9 mouse cellular contexts compared by ENCODE assay signal in genomic region chr11:33938561-33939274, GRCm38 (mm10). TPM values are rescaled to one million over a fixed set of nuclear protein-coding genes. Genes with fewer than 3 reads are reported as not detected.
DNase-seq lines count a peak whose midpoint lies in the region; ATAC-seq and TF ChIP-seq lines count a peak whose summit lies in the region.
"Had no signal": no experiment of that assay in that cellular context is flagged by ENCODE, and none has a peak within 500 bp of the region (broad histone marks: within the 10 kb centered on the region; RNA-seq: fewer than 3 reads in every experiment).

No protein-coding gene starts in this region.

- H3K4me1 ChIP-seq in liver, embryonic 11.5 days (replicated peaks; ENCODE audit: control insufficient read depth, insufficient read depth, low read length): peaks cover 5% of the 10 kb centered on the region; the same call in 1 of the 2 replicates
- H3K4me1 ChIP-seq in liver, embryonic 12.5 days: peaks cover 17% of the 10 kb centered on the region
- no peaks in the 10 kb centered on the region; the same call in 1 of the 2 replicates for H3K4me1 ChIP-seq in bone marrow, adult 2 months (ENCODE audit: control insufficient read depth, insufficient read depth, low read length)

- no peak for TF ChIP-seq CTCF in bone marrow, adult 2 months (IDR thresholded peaks at IDR 0.05; ENCODE audit: control insufficient read depth, insufficient read depth, low read length)

- no peak overlapping the region for H3K27ac ChIP-seq in liver, embryonic 11.5 days (ENCODE audit: low read depth, low read length)
- no peak overlapping the region for H3K27ac ChIP-seq in liver, embryonic 12.5 days
- peak overlapping the region; percentile 44; the same call in 1 of the 2 replicates for H3K27ac ChIP-seq in bone marrow, adult 2 months (ENCODE audit: control insufficient read depth, insufficient read depth, low read depth, low read length, poor library complexity)

- no peaks in the 10 kb centered on the region for H3K27me3 ChIP-seq in liver, embryonic 11.5 days (replicated peaks; ENCODE audit: control insufficient read depth, insufficient read depth, low read length)
- no peaks in the 10 kb centered on the region for H3K27me3 ChIP-seq in liver, embryonic 12.5 days (replicated peaks)

- 30% methylated on average over 7 of the region's 7 CpGs for WGBS in liver, embryonic 11.5 days
- 26% methylated on average over 7 of the region's 7 CpGs for WGBS in liver, embryonic 12.5 days (ENCODE audit: insufficient replicate concordance)
- WGBS in bone marrow, adult 2 months: 15% methylated on average over 7 of the region's 7 CpGs

- H3K36me3 ChIP-seq in liver, embryonic 11.5 days (ENCODE audit: control insufficient read depth, insufficient read depth, low read length): no peaks in the 10 kb centered on the region
- H3K36me3 ChIP-seq in liver, embryonic 12.5 days: no peaks in the 10 kb centered on the region

- intact Hi-C loops in left cerebral cortex, postnatal 14 days (cut with DNase I): no loop called here

- ATAC-seq in liver, embryonic 11.5 days (replicated peaks; ENCODE audit: low FRiP score): 0 out of 2 replicates have a peak, but pooled peaks have one; percentile 41
- no peak for ATAC-seq in liver, embryonic 12.5 days
- peak; percentile 86 for ATAC-seq in megakaryocyte-erythroid progenitor cell, adult 5-6 weeks (replicated peaks; ENCODE audit: low FRiP score, low TSS enrichment, poor library complexity, severe bottlenecking)

- H3K9me3 ChIP-seq in liver, embryonic 11.5 days (ENCODE audit: control insufficient read depth, low read length): no peaks in the 10 kb centered on the region
- no peaks in the 10 kb centered on the region for H3K9me3 ChIP-seq in liver, embryonic 12.5 days (replicated peaks)

- no peak overlapping the region for H3K9ac ChIP-seq in liver, embryonic 11.5 days (ENCODE audit: low read depth, low read length)
- H3K9ac ChIP-seq in liver, embryonic 12.5 days: no peak overlapping the region

- DNase-seq in liver, embryonic 11.5 days (ENCODE audit: low spot score): no peak
- peak; percentile 88 for DNase-seq in thymus, postnatal 0 days (ENCODE audit: low spot score)
- no peak for DNase-seq in left cerebral cortex, postnatal 14 days (ENCODE audit: low spot score in 2 of 2)
- no peak for DNase-seq in adrenal gland, adult 2 months
- DNase-seq in gastrocnemius, adult 8-10 months (ENCODE audit: low spot score in 2 of 2): no peak
- DNase-seq: kidney, adult 11 months had no signal

- TF ChIP-seq POLR2A in bone marrow, adult 2 months (IDR thresholded peaks at IDR 0.05; ENCODE audit: borderline replicate concordance, control insufficient read depth, low read depth, low read length): no peak

- H3K4me3 ChIP-seq in liver, embryonic 11.5 days (ENCODE audit: low read depth, low read length): no peak overlapping the region
- H3K4me3 ChIP-seq in liver, embryonic 12.5 days: no peak overlapping the region
- H3K4me3 ChIP-seq in bone marrow, adult 2 months (replicated peaks; ENCODE audit: control insufficient read depth, low read depth, low read length): no peak overlapping the region

- H3K4me2 ChIP-seq in liver, embryonic 11.5 days: no peak overlapping the region
- no peak overlapping the region for H3K4me2 ChIP-seq in liver, embryonic 12.5 days

RNA-seq across cellular contexts. Expression of gene Kcnmb1, which starts 24.1 kb away (rescaled TPM):
- 0.14 and 0.25 TPM in 2 replicates for polyA plus RNA-seq in liver, embryonic 11.5 days (2014; fragmentation: Nextera tagmentation; extraction: Ambion mirVana)
- 0.11 and 0.18 TPM in 2 replicates for polyA plus RNA-seq in liver, embryonic 12.5 days (2016; fragmentation: Nextera tagmentation; extraction: Ambion mirVana)
- not detected in 2 replicates for polyA plus RNA-seq in bone marrow, adult 2 months (2011; ENCODE audit: insufficient read depth, insufficient read length, low replicate concordance, missing spikeins)
- total RNA-seq in megakaryocyte-erythroid progenitor cell, adult 5-6 weeks (2014; fragmentation: Nextera tagmentation): not detected in 2 replicates
- total RNA-seq in megakaryocyte-erythroid progenitor cell, adult 5-6 weeks (2017): not detected in 2 replicates
- polyA plus RNA-seq in thymus, postnatal 0 days (2015; fragmentation: Nextera tagmentation; extraction: Ambion mirVana): 0.23 and 0.34 TPM in 2 replicates
- under 1 TPM; 0.23 to 0.42 TPM for total RNA-seq in left cerebral cortex, postnatal 14 days (2021)
- under 1 TPM; 0.12 to 0.21 TPM for total RNA-seq in adrenal gland, adult 2 months (2021)
- polyA plus RNA-seq in adrenal gland, adult 2 months (2012; rRNA removed): 0.17 and 0.27 TPM in 2 replicates
- total RNA-seq in gastrocnemius, adult 8-10 months (2022): under 1 TPM; 0.12 to 0.31 (median 0.15) TPM

RNA-seq across cellular contexts. Expression of gene Kcnip1, which starts 54.2 kb away (rescaled TPM):
- polyA plus RNA-seq in liver, embryonic 11.5 days (2014; fragmentation: Nextera tagmentation; extraction: Ambion mirVana): 1.2 and 2.0 TPM in 2 replicates
- 0.39 and 0.66 TPM in 2 replicates for polyA plus RNA-seq in liver, embryonic 12.5 days (2016; fragmentation: Nextera tagmentation; extraction: Ambion mirVana)
- polyA plus RNA-seq in bone marrow, adult 2 months (2011; ENCODE audit: insufficient read depth, insufficient read length, low replicate concordance, missing spikeins): not detected in 2 replicates
- not detected in 2 replicates for total RNA-seq in megakaryocyte-erythroid progenitor cell, adult 5-6 weeks (2014; fragmentation: Nextera tagmentation)
- not detected in 2 replicates for total RNA-seq in megakaryocyte-erythroid progenitor cell, adult 5-6 weeks (2017)
- 0.14 and 0.22 TPM in 2 replicates for polyA plus RNA-seq in thymus, postnatal 0 days (2015; fragmentation: Nextera tagmentation; extraction: Ambion mirVana)
- 10 to 100 TPM; 38.1 to 39.6 TPM for total RNA-seq in left cerebral cortex, postnatal 14 days (2021)
- 1 to 10 TPM; 2.9 to 3.7 TPM for total RNA-seq in adrenal gland, adult 2 months (2021)
- 0.48 and 1.9 TPM in 2 replicates for polyA plus RNA-seq in adrenal gland, adult 2 months (2012; rRNA removed)
- not detected for total RNA-seq in gastrocnemius, adult 8-10 months (2022)
